Mouse (Mus musculus) midbrain, postnatal 0 days (tissue): ENCODE results near the gene Osgepl1. TPM values are rescaled to one million over a fixed set of nuclear protein-coding genes. Genes with fewer than 3 reads are reported as not detected.
A peak's percentile ranks its signal among the peaks of the same experiment; 100 is the strongest.
"Not testable (repeated sequence)": the region's sequence is repeated elsewhere in the genome, so short reads cannot be mapped to it uniquely, and the experiment has no call there.

ENCODE experiments used
- ATAC-seq: fragments of 200-750 bp; cut with Nextera tagmentation; 2 replicates; pipeline ENCODE4 v1.8.0; 2017; ENCODE audit warnings: moderate number of reproducible peaks, mild to moderate bottlenecking, moderate TSS enrichment, moderate library complexity; ENCODE audit not compliant: low FRiP score
- DNase-seq: peaks from one replicate; pipeline ENCODE4 v3.0.0-alpha.2; 2015; ENCODE audit warnings: low spot score
- H3K27ac ChIP-seq: fragments of 300-500 bp; sonication (generic); 2 replicates; pipeline ENCODE4 v1.5.1; 2014; ENCODE audit warnings: low read depth, mild to moderate bottlenecking, low read length, mixed read lengths
- H3K27me3 ChIP-seq: fragments of 300-500 bp; sonication (generic); 2 replicates; pipeline ENCODE4 v1.6.1; 2014; ENCODE audit warnings: low read length, control low read depth, mixed read lengths; ENCODE audit not compliant: insufficient read depth
- H3K36me3 ChIP-seq: fragments of 300-500 bp; sonication (generic); 2 replicates; pipeline ENCODE4 v1.6.1; 2014; ENCODE audit warnings: low read length, control low read depth, mixed read lengths; ENCODE audit not compliant: insufficient read depth
- H3K4me1 ChIP-seq: fragments of 300-500 bp; sonication (generic); 2 replicates; pipeline ENCODE4 v1.6.1; 2014; ENCODE audit warnings: mild to moderate bottlenecking, control low read depth, antibody characterized with exemption, low read length, mixed read lengths; ENCODE audit not compliant: insufficient read depth
- H3K4me2 ChIP-seq: fragments of 300-500 bp; sonication (generic); 2 replicates; pipeline ENCODE4 v1.6.1; 2014; ENCODE audit warnings: low read depth, mild to moderate bottlenecking, low read length, mixed read lengths; ENCODE audit not compliant: poor library complexity, severe bottlenecking
- H3K4me3 ChIP-seq: fragments of 300-500 bp; sonication (generic); 2 replicates; pipeline ENCODE4 v1.5.1; 2014; ENCODE audit warnings: low read depth, mild to moderate bottlenecking, low read length, moderate library complexity
- H3K9ac ChIP-seq: fragments of 300-500 bp; sonication (generic); replicated peaks from 2 replicates; pipeline ENCODE4 v1.6.1; 2014; ENCODE audit warnings: mild to moderate bottlenecking, low read length, moderate library complexity, mixed read lengths; ENCODE audit not compliant: poor library complexity, severe bottlenecking
- H3K9me3 ChIP-seq: fragments of 300-500 bp; sonication (generic); 2 replicates; pipeline ENCODE4 v1.6.1; 2016; ENCODE audit warnings: low read length, control low read depth
- CTCF ChIP-seq: IDR thresholded peaks from 2 replicates; pipeline ENCODE4 v1.5.1; 2016; ENCODE audit warnings: antibody characterized with exemption, mild to moderate bottlenecking
- WGBS: fragments of 180-500 bp; shearing (Covaris S2); extraction: QIAGEN DNeasy Blood & Tissue Kit; methylation state at CpG from one replicate; pipeline ENCODE4 v1.1.7; 2014; 5-methylcytosine and 5-hydroxymethylcytosine counted together
- polyA plus RNA-seq: library from polyadenylated mRNA; unstranded; fragments of >200 nt; fragmentation: Nextera tagmentation; extraction: Ambion mirVana; gene quantifications from 2 replicates; pipeline ENCODE4 v1.2.1, GENCODE M21; 2015
- total RNA-seq: library from RNA; depleted of rRNA; stranded (reverse); fragments of >200 nt; gene quantifications from 2 replicates; pipeline ENCODE4 v1.2.3, GENCODE M21; 2014

The Osgepl1 gene
- total and polyA plus RNA-seq, 2 experiments from 2014 or later = 7.2 to 19.7 TPM

DNA sequence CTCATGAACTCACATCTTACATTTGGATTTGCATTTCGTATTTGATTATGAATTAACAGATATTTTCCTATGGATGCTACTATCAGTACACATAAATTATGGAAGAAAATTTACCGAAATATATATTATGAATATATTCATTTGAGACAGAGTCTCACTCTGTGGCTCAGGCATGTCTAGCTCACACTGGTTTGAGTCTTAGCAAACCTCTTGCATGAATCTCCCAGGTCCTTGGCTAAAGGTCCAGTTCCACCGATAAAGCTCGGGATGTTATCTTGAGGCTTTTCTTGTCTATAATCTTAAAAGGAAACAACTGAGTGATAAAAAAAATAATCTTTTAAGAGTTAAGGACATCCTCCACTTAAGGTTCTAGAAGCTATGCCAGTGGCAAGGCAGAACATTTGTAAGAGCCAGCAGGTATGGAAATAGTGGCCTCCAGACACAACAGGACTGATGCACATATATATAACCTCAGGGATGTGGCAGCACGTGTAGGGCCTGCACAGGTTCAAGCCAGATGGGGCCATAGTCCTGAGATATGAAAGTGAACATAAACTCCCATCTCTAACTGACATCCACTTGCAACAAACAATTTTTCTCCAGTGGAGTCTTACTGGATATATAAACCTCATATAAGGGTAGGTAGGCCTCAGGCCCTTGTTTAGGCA is 11.5 kb downstream of the Osgepl1 start:
- no peaks in the 10 kb centered on the region for H3K4me1 ChIP-seq
- no peaks in the 10 kb centered on the region for H3K36me3 ChIP-seq
- no peak for TF ChIP-seq CTCF
- H3K27ac ChIP-seq = no peak overlapping the region
- no peak for DNase-seq
- 95% methylated on average over 5 of the region's 5 CpGs for WGBS
- no peak overlapping the region for H3K4me3 ChIP-seq
- H3K4me2 ChIP-seq = no peak overlapping the region
- ATAC-seq = no peak
- no peak overlapping the region for H3K9ac ChIP-seq
- H3K27me3 ChIP-seq = no peaks in the 10 kb centered on the region
- no peaks in the 10 kb centered on the region for H3K9me3 ChIP-seq

DNA sequence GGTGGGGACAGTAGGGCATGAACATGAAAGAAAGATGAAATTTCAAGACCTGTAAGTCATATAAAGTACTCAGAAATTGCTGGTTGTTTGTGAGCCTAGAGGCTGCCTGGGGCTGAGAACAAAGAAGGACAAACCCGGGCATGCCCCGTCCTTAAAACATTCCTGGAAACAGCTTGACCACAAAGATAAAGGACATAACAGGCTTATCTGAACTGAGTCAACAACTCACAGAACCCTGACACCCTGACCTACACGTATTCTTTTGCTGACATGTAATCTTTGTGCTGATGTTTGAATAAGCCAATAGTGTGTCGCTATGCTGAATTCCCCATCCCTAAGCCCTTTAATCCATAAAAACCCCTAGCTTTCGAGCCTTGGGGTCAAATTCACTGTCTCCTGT is 20.1 kb downstream of the Osgepl1 start:
- H3K4me3 ChIP-seq, DNase-seq, H3K36me3 ChIP-seq, ATAC-seq, H3K9me3 ChIP-seq, H3K9ac ChIP-seq, H3K27ac ChIP-seq, H3K4me1 ChIP-seq, H3K27me3 ChIP-seq, H3K4me2 ChIP-seq: not testable (repeated sequence)
- WGBS = 50% methylated on average over 5 of the region's 5 CpGs

DNA sequence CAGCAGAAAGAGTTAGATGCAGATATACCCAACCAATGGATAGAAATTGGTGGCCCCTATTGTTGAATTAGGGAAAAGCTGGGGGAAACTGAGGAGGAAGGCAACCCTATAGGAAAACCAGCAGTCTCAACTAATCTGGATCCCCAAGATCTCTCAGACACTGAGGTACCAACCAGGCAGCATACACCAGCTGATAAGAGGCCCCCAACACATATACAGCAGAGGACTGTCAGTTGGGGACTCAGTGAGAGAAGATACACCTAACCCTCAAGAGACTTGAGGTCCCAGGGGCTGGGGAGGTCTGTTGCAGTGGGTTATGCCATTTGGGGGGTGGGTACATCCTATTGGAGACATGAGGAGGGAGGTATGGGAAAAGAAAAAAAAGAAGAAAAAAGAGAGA is 22.0 kb downstream of the Osgepl1 start:
- DNase-seq (no peak), ATAC-seq (no peak)
- no peak overlapping the region for H3K4me2 ChIP-seq
- no peak overlapping the region for H3K4me3 ChIP-seq
- no peak overlapping the region for H3K9ac ChIP-seq
- H3K9me3 ChIP-seq = no peaks in the 10 kb centered on the region
- H3K4me1 ChIP-seq = no peaks in the 10 kb centered on the region
- no peak overlapping the region for H3K27ac ChIP-seq
- H3K36me3 ChIP-seq = no peaks in the 10 kb centered on the region
- no peaks in the 10 kb centered on the region for H3K27me3 ChIP-seq
- no peak for TF ChIP-seq CTCF

DNA sequence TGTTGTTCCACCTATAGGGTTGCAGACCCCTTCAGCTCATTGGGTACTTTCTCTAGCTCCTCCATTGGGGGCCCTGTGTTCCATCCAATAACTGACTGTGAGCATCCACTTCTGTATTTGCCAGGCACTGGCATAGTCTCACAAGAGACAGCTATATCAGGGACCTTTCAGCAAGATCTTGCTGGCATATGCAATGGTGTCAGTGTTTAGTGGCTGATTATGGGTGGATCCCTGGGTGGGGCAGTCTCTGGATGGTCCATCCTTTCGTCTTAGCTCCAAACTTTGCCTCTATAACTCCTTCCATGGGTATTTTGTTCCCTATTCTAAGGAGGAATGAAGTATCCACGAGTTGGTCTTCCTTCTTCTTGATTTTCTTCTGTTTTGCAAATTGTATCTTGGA is 24.0 kb downstream of the Osgepl1 start:
- WGBS = 60% methylated on average over 2 of the region's 2 CpGs
- not testable (repeated sequence) for H3K9me3 ChIP-seq, H3K27ac ChIP-seq, H3K4me2 ChIP-seq, DNase-seq, ATAC-seq, H3K4me1 ChIP-seq, H3K27me3 ChIP-seq, H3K9ac ChIP-seq, H3K4me3 ChIP-seq, H3K36me3 ChIP-seq

DNA sequence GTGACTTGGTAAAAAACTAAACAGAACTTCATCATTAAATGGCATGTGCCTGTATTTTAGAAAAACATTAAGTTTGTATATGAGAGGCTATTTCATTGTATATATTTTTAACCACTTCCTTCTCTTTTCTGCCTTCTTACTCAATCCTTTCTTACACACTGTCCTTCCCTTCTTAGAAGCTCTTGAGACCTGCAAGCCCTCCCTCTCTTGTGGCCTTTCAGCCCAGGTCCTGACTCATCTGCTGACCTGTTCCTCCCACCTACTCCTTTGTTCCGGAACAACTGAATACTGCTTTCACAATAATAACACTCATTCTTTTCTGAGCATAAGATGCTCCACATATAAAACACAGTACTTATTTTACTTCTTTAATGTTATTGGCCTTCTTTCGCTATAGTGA is 27.6 kb downstream of the Osgepl1 start:
- Histone ChIP-seq H3K9me3 (peaks cover 10% of the 10 kb centered on the region; the same call in 1 of the 2 replicates), H3K4me2 (no peak overlapping the region), H3K4me3 (no peak overlapping the region), H3K4me1 (no peaks in the 10 kb centered on the region), H3K27ac (no peak overlapping the region), H3K27me3 (no peaks in the 10 kb centered on the region), H3K36me3 (peaks cover 21% of the 10 kb centered on the region; the same call in 1 of the 2 replicates), H3K9ac (no peak overlapping the region)
- TF ChIP-seq CTCF = no peak
- ATAC-seq = no peak
- WGBS = 98% methylated on average over 2 of the region's 2 CpGs
- DNase-seq = no peak

DNA sequence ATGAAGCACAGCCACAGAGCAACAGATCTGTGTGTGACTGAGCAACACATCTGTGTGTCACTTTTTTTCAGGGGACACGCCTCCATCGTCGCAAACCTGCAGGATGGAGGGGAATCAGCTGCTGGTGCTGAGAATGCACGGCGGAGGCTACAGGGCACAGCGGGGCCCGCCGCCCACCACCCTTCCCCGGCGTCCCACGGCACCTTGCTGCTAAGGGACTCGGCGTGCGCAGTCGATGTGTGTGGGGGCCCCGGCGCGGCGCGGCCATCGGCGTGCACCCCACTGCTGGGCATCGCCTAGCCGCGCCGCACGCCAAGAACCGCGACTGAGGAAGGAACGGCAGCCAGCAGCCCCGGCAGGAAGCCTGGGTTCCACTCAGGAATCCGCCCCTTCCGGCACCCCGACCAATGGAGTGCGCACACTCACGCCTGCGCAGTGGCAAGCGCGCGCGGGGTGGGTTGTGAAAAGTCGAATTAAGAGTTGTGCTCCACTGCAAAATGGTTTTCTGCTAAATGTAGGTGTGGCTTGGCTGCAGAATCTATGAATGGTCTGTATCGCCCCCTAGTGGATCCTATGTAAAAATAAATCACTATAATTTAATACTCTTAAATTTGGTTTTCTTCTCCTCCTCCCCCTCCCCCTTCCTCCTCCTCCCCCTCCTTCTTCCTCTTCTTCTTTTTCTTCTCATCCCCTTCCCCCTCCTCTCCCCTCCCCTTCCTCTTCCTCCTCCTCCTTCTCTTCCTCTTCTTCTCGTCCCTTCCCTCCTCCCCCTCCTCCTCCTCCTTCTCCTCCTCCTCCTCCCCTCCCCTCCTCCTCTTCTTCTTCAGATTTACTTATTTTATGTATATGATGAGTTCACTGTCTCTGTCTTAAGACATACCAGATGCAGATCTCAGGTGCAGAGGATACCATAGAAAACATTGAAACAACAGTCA is 39.2 kb downstream of the Osgepl1 start, which contains the start of the genes Asdurf, Gm28551 and Asnsd1:
Gene Asdurf (minus strand): TSS at position 293 of the 935 bp plus-strand sequence.
Gene Gm28551 (minus strand): TSS at position 341 of the 935 bp plus-strand sequence.
Gene Asnsd1 (minus strand): TSS at position 426 of the 935 bp plus-strand sequence.
- no peaks in the 10 kb centered on the region for H3K9me3 ChIP-seq
- H3K4me2 ChIP-seq = peak within 1 kb of the TSS; percentile 56
- TF ChIP-seq CTCF = peak; percentile 77
- H3K27ac ChIP-seq = peak within 1 kb of the TSS; percentile 91
- peak; percentile 100 for ATAC-seq
- WGBS = under 1% methylated on average over 33 of the region's 44 CpGs
- H3K4me3 ChIP-seq = peak within 1 kb of the TSS; percentile 90
- no peaks in the 10 kb centered on the region for H3K4me1 ChIP-seq
- peak; percentile 98 for DNase-seq
- no peaks in the 10 kb centered on the region for H3K27me3 ChIP-seq
- peaks cover 10% of the 10 kb centered on the region for H3K36me3 ChIP-seq
- H3K9ac ChIP-seq = peak within 1 kb of the TSS; percentile 93
